Mouse (Mus musculus) Patski (cell line): ENCODE data around the gene Nras. TPM values are rescaled to one million over a fixed set of nuclear protein-coding genes. Genes with fewer than 3 reads are reported as not detected.

Experiments
- ATAC-seq: fragments of 100-300 bp; one replicate; pipeline ENCODE4 v1.8.0; 2021
- CTCF ChIA-PET: fragments of 350-600 bp; sonication (Branson Sonifier 250); formaldehyde crosslinking; loops from one replicate; lab custom pipeline; 2022; ENCODE audit warnings: inconsistent platforms; lab: Charles Lee
- POLR2A ChIA-PET: fragments of 350-600 bp; sonication (Branson Sonifier 250); formaldehyde crosslinking; loops from one replicate; lab custom pipeline; 2022; ENCODE audit warnings: antibody characterized with exemption, inconsistent platforms; lab: Charles Lee
- DNase-seq: peaks from one replicate; pipeline ENCODE4 v3.0.0-alpha.2; 2011; ENCODE audit warnings: low read depth, low spot score
- H3K27me3 ChIP-seq: fragments of 371-371 bp; one replicate; pipeline ENCODE4 v1.5.1; 2021
- CTCF ChIP-seq: fragments of 100-300 bp; IDR thresholded peaks from one replicate; pipeline ENCODE4 v1.5.1; 2021
- in situ Hi-C: fragments of 300-500 bp; cut with MboI; formaldehyde crosslinking; loops from 3 replicates; pipeline ENCODE4 v1.11.1; 2018; ENCODE audit warnings: low pct_unique_long_range_greater_than_20kb, mixed read lengths
- polyA plus RNA-seq: library from polyadenylated mRNA; unstranded; gene quantifications from one replicate; pipeline ENCODE4 v1.2.3, GENCODE M21; 2021

Nras gene
- polyA plus RNA-seq, 1 experiment from 2014 or later, result 93.3 TPM

DNA sequence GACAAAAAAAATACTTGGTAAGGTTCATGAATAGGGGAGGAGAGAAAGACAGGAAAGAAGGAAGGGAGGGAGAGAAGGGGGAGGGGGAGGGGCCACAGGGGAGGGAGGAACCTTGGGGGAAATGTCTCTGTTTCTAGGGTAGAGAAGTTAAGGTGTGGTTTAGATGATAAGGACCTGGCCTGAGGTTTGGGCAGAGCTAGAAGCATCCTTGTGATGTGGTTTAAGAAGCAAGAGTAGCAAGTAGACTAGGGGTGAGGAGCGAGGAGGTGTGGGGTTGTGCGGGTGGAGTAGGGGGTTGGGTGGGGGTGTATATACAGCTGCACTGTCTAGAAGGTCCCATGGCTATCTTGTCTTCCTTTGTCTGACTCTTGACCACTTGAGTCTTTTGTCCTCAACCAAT is 33.7 kb downstream of the Nras start:
- in situ Hi-C loops, result no loop called here
- DNase-seq (no peak), ATAC-seq (no peak)
- peaks cover 8% of the 10 kb centered on the region for H3K27me3 ChIP-seq
- TF ChIP-seq CTCF, result no peak
- ChIA-PET CTCF (interaction anchor here (1.3 to 2.0 kb wide), 3 partner anchors 9 to 20 kb away, joined by 3 to 7 read pairs (median 6); partner anchors contain the start of gene Dennd2c), POLR2A (no interaction called here)

DNA sequence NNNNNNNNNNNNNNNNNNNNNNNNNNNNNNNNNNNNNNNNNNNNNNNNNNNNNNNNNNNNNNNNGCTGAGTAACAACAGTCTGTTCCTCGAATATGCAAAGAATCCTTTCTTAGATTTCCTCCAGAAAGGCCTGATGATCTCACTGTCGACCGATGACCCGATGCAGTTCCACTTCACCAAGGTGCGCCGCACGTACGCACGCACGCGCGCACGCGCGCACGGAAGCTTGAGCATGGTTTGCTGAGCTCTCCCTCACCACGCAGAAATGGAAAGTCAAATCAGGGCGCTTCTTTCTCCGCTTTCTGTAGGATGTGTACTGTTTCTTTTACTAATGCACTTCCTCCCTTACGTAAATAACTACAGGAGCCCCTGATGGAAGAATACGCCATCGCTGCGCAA is 40.6 kb downstream of the Nras start:
- DNase-seq (no peak), ATAC-seq (no peak)
- no peak for TF ChIP-seq CTCF
- POLR2A ChIA-PET, result interaction anchor here (0.5 kb wide), 1 partner anchor 25 kb away, joined by 3 read pairs; no protein-coding TSS in a partner anchor
- no peaks in the 10 kb centered on the region for H3K27me3 ChIP-seq
- CTCF ChIA-PET, result no interaction called here
- in situ Hi-C loops, result no loop called here

DNA sequence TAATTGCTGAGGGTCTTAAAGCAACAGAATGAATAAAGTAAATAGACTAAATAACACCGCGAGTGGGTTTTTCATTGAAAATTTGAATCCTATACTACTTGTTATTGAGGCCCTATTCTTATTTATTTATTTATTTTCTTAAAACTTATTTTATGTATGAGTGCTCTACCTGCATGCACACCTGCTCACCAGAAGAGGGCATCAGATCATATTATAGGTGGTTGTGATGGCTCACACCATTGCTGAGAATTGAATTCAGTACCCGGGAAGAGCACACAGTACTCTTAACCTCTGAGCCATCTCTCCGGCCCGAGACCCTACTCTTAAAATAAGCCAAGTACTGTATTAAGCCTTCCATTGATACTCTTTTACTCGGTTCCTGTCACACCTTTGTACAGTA is 41.6 kb downstream of the Nras start:
- no peaks in the 10 kb centered on the region for H3K27me3 ChIP-seq
- in situ Hi-C loops, result no loop called here
- CTCF ChIA-PET, result interaction anchor here (0.9 to 1.6 kb wide), 4 partner anchors 9 to 31 kb away, joined by 3 to 5 read pairs (median 4); no protein-coding TSS in a partner anchor
- peak; percentile 65 for TF ChIP-seq CTCF
- POLR2A ChIA-PET, result no interaction called here
- no peak for ATAC-seq
- no peak for DNase-seq

DNA sequence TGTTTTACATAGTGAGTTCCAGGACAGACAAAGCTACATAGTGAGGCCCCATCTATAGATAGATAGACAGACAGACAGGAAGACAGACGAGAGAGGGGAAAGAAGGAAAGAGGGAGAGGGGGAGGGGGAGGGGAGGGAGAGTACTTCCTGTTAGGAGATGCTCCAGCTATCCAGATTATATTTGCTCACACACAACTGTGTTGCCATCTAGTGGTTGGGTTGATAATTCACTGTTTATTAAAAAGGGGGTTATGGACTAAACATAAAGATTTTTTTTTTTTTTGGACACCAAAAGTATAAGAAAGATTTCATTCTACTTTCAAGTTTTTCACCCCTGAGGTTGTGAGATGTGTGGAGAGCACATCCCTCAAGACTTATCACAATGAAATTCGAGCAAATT is 42.6 kb downstream of the Nras start:
- ATAC-seq (no peak), DNase-seq (no peak)
- no peaks in the 10 kb centered on the region for H3K27me3 ChIP-seq
- TF ChIP-seq CTCF, result no peak
- ChIA-PET POLR2A (no interaction called here), CTCF (interaction anchor here (1.0 to 2.8 kb wide), 13 partner anchors 8 to 178 kb away, joined by 3 to 11 read pairs (median 5); partner anchors contain the start of gene Trim33)
- in situ Hi-C loops, result no loop called here

DNA sequence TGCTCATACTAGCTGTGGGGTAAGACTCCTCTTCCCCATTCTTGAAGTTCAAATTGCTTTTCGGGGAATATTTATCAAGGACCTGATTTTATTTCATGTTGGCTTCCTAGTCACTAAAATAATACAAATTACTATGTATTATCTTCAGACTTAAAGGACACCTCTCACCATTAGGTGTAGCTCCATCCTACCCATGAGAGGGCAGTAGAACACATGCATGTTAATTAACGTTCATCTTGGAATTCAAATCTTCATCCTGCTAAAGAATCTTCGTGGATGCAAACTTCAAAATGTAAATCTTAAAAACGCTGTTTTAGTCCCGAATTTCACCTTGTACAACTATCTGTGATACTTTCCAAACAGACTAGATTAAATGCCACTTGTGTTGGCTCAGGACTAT is 43.1 kb downstream of the Nras start:
- no peak for TF ChIP-seq CTCF
- CTCF ChIA-PET, result interaction anchor here (1.1 to 2.8 kb wide), 13 partner anchors 9 to 178 kb away, joined by 3 to 11 read pairs (median 5); partner anchors contain the start of gene Trim33
- in situ Hi-C loops, result no loop called here

DNA sequence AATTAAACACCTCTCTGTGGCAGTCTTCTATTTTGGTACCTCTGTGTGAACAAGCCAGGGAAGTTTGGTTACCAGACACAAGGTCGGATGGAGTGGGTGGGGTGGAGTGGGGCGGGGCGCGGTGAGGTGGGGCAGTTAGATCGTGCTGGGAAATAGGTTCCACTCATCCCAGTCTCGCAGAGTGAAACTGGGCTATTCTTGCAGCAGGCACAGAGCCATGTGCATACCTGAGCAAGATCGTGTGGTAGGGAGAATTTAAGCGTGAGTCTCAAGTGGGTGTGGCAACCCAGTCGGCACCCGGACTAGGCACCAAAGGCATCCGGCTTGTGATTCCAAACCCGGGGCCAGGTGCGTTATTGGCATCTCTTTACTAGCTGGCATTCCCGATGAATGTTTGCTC is 43.8 kb downstream of the Nras start:
- in situ Hi-C loops, result no loop called here
- no peak for DNase-seq
- ATAC-seq, result peak; percentile 18
- ChIA-PET CTCF (interaction anchor here (1.5 to 2.8 kb wide), 6 partner anchors 10 to 52 kb away, joined by 3 to 11 read pairs (median 6); no protein-coding TSS in a partner anchor), POLR2A (no interaction called here)
- H3K27me3 ChIP-seq, result no peaks in the 10 kb centered on the region
- TF ChIP-seq CTCF, result no peak

More for the DNA sequence above, 43.1 kb downstream of the Nras start:
- H3K27me3 ChIP-seq, result no peaks in the 10 kb centered on the region
- no peak for DNase-seq
- POLR2A ChIA-PET, result no interaction called here
- ATAC-seq, result no peak

DNA sequence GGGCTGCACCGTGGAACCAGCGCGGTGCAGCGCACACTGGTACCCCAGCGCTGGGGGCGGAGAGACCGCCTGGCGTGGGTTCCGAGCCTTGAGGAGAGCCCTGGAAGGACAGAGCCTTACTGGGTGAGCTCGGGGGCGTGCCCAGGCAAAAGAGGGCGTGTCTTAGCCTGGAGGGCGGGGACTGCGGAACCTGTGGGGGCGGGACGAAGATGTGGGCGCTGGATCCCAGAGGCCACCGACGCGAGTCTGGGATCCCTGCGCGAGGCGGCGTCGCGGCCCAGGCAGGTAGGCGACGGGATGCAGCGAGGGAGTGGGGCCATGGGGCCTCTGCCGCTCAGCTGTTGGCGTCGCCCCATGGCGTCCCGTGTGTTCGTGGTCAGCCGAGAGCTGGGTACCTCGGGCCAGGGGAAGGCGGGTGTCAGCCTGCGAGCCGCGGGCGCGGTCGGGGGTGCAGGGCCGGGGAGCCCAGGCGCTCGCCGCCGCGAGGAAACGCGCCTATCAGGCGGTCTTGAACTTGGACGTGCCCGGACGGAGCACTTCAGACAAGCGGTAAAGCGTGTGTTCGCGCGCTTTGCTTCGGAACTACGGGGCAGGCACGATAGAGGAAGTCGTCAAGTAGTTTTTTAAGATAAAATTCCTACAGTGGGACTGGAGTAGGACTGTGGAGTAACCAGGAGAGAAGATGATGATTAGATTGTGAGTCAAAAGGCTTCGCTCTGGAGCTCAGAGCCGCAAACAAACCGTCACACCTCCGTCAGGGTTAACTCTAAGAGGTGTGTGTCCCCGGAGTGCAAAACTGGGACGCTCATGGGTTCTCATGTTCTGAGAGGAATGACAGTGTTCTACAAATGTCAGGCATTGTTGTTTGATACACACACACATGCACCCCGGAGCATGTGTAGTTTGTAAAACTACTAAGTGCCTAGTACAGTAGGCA is 44.6 kb downstream of the Nras start, which contains the start of gene Dennd2c:
Dennd2c (plus strand) TSS at position 151 of the 937 bp plus-strand sequence.
- no peaks in the 10 kb centered on the region for H3K27me3 ChIP-seq
- POLR2A ChIA-PET, result interaction anchor here (0.7 kb wide), 1 partner anchor 70 kb away, joined by 3 read pairs; no protein-coding TSS in a partner anchor
- CTCF ChIA-PET, result interaction anchor here (0.7 to 2.8 kb wide), 7 partner anchors 9 to 82 kb away, joined by 3 to 11 read pairs (median 6); partner anchors contain the start of gene Csde1
- DNase-seq, result peak; percentile 72
- peak; percentile 97 for ATAC-seq
- TF ChIP-seq CTCF, result no peak
- in situ Hi-C loops, result no loop called here

DNA sequence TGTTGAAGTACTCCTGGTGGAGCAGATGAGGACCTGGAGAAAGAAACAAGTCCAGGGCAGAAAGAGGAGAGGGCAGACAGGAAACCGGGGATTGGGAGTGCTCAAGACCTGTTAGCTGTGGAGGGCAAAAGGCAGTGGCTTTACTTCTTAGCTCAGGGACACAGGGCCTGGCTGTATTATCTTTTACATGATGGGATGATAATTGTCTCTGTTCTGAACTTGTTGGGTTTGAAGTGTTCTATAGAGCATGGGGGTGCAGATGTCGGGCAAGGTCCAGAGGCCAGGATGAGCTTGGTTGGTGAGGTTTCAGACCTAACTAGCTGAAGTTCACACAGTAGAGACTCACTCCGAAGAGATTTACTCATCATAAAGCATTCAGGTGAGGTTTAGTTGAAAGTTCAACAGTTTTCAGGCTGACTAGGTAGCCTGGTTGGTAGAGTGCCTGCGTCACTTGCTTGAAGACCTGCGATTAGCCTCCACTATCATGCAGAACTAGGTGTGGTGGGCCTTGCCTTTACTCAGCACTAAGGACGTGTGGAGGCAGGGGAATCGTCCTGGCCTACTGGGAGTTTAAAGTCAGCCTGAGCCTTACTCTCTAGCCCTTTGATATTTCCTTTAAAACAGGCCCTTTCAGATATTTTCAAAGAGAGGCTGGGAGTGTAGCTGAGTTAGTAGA is 49.6 kb downstream of the Nras start:
- POLR2A ChIA-PET, result interaction anchor here (0.6 kb wide), 1 partner anchor 897 kb away, joined by 3 read pairs; no protein-coding TSS in a partner anchor
- no peak for TF ChIP-seq CTCF
- no peak for ATAC-seq
- DNase-seq, result no peak
- H3K27me3 ChIP-seq, result no peaks in the 10 kb centered on the region
- in situ Hi-C loops, result no loop called here
- CTCF ChIA-PET, result interaction anchor here (1.8 kb wide), 1 partner anchor 46 kb away, joined by 4 read pairs; no protein-coding TSS in a partner anchor

DNA sequence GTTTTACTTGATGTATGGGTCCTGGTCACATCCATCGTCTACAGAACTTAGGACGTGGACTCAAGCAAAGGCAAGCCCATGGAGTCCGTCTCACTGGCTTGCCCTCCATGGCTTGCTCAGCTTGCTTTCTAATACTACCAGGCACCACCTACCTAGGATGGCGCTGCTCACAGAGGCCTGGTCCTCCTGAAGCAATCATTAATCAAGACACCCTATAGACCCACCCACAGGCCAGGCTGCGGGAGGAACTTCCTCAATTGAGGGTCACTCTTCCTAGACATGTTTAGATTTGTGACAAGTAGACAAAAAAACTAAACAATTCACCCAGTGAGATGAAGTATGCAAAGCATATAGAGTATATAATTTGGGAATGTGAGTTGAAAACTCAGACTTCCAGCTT is 54.1 kb downstream of the Nras start:
- ATAC-seq, result no peak

More for the DNA sequence above, 54.1 kb downstream of the Nras start:
- no peaks in the 10 kb centered on the region for H3K27me3 ChIP-seq
- in situ Hi-C loops, result no loop called here
- POLR2A ChIA-PET, result no interaction called here
- DNase-seq, result no peak
- CTCF ChIA-PET, result interaction anchor here (1.1 to 1.6 kb wide), 4 partner anchors 9 to 46 kb away, joined by 3 to 7 read pairs (median 3); no protein-coding TSS in a partner anchor
- TF ChIP-seq CTCF, result no peak

Other genes with a start within 250 kb of the Nras start
- not detected for gene Sycp1, start 122.2 kb upstream of the Nras start, polyA plus RNA-seq
- gene Nr1h5, start 94.2 kb upstream of the Nras start, polyA plus RNA-seq, result 0.15 TPM
- 114 TPM for gene Sike1, start 62.6 kb upstream of the Nras start, polyA plus RNA-seq
- 346 TPM for gene Csde1, start 37.9 kb upstream of the Nras start, polyA plus RNA-seq
- 0.13 TPM for gene Ampd1, start 15.7 kb downstream of the Nras start, polyA plus RNA-seq
- 1.7 TPM for gene Dennd2c, start 44.3 kb downstream of the Nras start, polyA plus RNA-seq
- 135 TPM for gene Bcas2, start 113.4 kb downstream of the Nras start, polyA plus RNA-seq
- gene Trim33, start 221.0 kb downstream of the Nras start, polyA plus RNA-seq, result 47.3 TPM